Mouse (Mus musculus): Measurements from ENCODE around the gene Ldlrad2.
"Not testable (repeated sequence)": the region's sequence is repeated elsewhere in the genome, so short reads cannot be mapped to it uniquely, and the experiment has no call there.

Gene Ldlrad2

DNA sequence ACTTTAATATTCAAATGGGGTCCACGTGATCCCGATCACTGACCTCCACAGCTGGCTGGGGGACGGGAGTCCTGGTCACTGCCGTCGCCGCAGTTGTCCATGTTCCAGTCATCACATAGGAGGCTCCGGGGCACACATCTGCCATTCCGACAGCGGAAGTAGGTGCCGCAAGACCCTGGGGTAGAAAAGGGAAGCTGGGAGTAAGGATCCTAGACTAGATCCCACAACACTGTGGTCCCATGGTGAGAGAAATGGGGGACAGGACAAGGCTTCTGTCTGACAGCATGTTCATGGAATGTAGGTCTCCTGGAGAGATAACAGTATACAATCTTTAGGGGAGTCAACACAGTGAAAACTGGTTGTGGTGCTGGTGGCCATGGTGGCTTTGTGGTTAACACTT, at the start of gene Ldlrad2:
Ldlrad2 (minus strand) TSS at position 101 of the 400 bp plus-strand sequence.
- in situ Hi-C loops (cut with MboI), result no loop called here

DNA sequence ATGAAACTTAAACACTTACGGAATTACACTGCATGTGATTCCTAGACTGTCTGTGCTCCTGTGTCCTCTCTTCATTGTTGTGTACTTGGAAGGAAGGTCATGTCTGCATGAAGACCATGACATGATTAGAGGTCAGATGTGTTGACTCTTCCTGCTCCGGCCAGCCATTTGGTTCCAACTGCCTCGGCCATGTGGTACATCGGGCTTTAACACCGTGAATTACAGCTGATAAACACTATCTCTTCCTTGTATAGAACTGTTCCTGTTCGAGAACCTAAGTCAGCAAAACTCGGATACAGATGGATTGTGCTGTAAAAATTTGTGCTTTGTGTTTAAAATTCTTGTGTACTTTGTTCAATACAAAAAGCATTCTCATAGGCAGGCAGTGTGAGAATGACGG, 48.5 kb upstream of the Ldlrad2 start:
- in situ Hi-C loops (cut with MboI), result no loop called here

DNA sequence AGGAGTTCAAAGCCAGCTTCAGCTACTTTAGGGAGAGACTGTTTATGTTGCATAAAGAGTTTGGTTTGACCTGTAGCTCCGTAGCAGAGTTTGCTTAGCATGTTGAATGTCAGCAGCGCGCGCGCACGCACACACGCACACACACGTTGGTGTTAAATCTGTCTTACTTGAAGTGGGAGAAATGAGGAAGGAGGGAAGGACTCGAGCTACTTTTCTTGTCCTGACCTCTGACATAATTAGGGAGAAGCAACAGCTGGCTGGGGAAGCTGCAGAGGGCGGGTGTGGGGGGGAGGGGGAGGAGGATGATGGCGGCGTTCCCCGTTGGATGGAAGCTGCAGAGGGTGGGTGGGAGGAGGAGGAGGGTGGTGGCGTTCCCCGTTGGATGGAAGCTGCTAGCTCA, 35.9 kb upstream of the Ldlrad2 start:
- in situ Hi-C loops (cut with MboI), result no loop called here

DNA sequence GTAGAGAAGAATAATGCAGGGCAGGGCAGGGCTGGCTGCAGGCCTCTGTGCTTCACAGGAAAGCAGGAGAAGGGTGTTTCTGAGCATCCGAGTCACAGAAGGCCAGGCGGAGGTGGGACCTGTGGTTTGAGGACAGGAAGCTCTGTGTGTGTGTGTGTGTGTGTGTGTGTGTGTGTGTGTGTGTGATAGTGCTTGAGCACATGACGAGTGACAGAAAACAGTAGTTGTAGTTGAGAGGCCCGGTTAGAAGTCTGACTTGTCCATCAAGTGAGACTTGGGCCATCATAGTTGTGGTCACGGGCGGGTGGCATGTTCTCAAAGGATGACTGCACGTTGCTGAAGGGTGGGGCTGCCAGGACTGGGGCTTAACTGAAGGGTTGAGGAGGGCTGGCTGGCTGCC, 35.3 kb upstream of the Ldlrad2 start:
- in situ Hi-C loops (cut with MboI), result no loop called here

DNA sequence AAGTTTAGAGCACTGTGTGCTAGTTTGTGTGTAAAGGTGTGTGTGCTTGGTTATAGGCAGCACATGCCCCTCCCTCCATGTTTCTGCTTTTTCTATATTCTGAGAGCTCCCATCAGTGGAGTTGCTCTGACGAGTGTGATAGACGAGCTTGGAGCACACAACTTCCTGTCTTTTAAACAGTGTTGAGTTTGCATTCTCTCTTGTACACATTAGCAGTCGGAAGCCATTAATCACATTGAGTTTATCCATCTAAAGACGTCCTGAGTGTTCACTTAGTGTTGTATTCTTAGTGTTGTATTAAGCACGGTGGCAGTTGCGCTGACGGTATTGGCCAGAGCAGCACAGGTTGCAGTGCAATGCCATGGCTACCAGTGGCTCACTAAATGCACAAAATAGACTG, 34.9 kb upstream of the Ldlrad2 start:
- in situ Hi-C loops (cut with MboI), result no loop called here

DNA sequence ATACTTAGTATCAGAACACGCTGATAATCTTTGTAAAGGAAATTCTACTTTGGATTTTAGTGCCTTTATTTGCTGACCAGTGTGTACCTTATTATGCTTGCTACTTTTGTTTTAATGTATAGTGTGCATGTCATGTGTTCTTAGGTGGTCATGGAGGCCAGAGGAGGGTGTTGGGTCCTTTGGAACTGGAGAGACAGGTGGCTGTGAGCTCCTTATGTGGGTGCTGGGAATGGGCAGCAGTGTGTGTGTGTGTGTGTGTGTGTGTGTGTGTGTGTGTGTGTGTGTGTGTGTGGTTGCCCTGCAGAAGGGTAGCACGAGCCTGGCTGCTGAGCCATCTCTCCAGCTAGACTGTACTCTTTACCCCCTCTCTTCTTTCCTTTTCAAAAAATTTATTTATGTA, 32.7 kb upstream of the Ldlrad2 start:
- in situ Hi-C loops (cut with MboI), result no loop called here

DNA sequence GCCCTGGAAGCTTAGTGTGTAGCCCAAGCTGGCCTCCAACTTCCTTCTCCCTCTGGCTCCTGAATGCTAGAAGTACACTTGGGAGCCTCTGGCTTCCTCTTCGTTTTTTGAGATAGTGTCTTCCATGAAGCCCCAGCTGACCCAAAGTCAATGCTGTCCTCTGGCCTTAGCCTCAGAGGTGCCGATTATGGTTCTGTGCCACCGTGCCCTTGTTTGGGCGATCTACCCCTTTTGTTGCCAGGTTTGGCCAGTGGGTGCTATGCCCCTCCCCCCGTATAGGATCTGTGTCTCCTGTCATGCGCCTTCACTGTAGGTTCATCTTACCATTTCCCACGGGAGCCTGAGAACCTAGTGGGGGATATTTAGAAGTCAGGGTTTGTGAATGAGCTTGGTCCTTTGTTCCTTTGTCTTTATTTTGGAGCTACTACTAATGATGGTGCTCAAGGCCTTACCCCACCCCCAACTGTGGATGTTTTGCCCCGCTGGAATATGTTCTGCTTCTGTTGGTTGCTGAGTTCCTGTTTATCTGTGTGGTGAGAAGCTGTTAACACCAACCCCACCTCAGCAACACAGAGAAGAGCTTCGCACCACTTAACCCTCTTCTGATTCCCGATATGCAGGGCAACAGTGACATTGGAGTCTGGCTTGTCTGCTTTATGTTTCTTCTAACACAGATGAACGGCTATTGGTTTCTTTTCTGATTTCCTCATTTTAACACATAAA, 29.2 kb upstream of the Ldlrad2 start:
- in situ Hi-C loops (cut with MboI), result no loop called here

DNA sequence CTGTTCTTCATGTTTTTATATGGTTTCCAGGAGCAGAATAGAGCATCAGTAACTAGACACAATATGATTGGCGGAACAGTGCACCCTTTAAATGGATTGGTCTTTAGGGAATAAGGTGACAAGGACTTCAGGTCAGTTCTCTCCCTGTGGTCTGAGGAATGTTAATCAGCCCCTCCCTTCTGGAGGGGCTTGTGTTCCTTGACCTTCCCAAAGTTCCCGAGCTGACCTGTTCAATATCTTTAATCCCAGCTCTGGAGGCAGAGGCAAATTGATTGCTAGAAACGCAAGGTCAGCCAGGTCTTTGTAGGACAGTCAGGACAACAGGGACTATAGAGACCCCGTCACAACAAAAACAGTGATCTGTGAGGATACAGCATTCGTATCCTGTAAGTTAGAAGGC, 24.2 kb upstream of the Ldlrad2 start:
- in situ Hi-C loops (cut with MboI), result no loop called here

DNA sequence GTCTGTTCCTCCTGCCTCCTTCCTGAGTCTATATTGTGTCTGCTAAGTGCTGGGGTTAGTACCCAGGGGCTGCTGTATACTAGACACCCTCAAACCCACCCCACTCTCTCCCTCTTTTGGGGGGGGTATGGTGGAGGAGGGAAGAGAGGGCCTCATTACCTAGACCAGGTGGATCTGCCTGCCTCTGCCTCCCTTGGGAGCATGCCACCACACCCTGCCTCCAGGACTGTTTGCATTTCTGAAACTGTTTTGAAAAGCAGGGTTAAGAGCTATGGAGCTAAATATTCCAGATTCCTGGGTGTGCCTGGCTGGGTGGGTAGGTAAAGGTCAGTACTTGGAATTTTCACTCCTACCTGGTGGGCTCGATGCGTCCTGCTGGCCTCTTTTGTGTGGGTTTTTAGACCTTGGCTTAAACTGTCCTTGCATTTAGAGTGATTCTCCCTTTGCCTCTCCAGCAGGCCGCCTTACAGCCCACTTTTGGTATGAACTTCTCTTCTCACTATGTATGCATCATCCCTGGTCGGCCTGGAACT, 22.8 kb upstream of the Ldlrad2 start:
- in situ Hi-C loops (cut with MboI), result no loop called here

DNA sequence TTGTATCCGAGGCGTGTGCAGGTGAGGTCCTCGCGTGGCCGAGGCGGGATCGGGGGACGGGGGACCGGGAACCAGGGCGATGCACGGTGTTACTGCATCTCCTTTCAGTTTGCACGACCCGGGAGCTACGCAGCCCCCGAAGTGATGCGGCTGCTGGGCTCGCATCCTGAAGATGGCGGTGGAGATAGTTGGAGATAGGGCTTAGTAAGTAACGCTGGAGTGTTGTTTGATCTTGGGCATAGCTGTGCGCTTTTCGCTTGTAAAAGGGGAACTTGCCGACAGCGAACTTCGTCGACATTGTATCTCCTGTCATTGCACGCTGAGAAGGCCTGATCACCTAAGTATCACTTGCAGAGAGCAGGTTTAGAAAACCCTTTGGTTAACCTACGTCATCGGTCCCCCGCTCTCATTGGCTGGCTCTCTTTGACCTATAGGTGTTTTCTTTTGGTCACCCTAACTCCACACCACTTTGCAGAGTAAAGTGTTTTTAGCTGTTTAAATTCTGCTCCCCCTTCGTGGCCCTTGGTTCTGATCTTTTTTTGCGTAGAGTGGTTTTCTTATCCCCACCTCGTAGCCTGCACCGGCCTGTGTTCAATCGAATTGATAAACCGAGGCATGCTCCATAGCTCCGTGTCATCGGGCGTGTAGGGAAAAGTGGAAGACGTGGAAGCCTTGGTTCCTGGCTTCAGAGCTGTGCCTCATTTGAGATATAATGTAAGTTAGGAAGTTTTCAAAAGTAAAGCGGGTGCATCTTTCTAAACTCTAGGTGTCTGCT, 20.3 kb upstream of the Ldlrad2 start:
- in situ Hi-C loops (cut with MboI), result no loop called here

DNA sequence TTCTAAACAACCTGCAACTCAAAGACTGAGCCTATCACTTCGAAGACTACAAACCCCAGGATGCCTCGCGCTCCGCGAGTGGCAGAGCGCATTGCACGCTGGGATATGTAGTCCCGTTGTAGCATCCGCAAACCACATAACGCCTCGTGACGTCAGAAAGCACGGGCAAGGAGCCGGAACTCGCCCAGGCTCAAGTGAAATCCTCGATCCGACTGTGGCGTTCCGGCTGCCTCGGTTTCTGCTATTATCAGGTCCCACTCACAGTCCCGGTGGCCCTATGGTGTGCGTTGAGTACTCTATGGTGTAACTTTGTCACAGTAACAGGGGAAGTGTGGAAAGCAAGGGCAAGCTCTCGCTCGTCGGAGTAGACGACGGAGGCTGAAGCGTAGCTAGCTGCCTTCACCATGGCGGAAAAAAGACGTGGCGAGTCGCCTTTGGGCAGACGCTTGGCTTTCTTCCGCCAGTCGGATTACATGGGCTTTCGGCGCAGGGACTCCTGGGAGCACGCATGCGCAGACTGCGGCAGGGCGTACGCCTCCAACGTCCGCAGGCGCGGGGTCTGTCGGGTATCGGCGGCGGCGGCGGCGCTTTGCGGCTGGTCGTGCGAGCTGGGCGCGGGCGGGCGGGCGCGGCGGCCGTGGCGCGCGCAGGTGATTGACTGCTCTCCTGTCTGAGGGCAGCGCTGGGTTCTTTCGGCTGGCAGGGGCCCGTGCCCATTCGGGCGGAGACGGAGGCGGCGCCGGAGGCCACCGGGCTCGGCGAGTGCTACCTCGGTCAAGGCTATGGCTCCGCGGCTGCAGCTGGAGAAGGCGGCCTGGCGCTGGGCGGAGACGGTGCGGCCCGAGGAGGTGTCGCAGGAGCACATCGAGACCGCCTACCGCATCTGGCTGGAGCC, 19.5 kb upstream of the Ldlrad2 start, which contains the start of gene Usp48:
Usp48 (plus strand) TSS at position 155 of the 895 bp plus-strand sequence.
- in situ Hi-C loops (cut with MboI), result no loop called here

DNA sequence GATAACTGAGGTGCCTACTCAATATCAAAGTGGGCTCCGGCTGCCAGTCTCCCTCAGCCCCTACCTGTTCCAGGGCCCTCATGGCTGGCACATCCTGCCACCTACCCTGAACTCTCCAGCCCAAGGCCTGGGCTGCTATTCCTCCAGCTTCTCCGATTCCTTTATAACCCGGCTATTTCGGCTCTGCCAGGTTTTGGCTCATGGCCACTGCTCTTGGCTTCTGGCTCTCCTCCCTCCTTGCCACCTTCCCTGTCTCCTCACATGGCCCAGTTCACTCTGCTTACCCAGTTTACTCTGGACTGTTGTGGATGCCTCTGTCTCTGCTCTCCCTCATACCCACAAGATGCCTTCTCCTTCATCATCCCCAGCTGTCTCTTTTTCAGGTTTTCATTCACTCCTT, 16.6 kb upstream of the Ldlrad2 start:
- in situ Hi-C loops (cut with MboI), result no loop called here

DNA sequence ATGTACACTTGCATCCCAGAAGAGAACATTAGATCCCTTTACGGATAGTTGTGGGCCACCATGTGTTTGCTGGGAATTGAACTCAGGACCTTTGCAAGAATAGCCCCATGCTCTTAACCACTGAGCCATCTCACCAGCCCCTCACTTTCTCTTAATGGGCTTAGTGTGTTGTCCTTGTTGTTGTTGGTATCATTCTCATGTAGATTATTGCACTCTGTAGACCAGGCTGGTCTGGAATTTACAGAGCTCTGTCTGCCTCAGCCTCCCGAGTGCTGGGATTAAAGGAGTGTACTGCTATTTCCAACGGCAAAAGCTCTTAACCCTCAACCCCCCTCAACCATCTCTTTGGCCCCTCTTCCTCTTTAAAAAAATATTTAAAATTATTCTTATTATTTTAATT, 15.2 kb upstream of the Ldlrad2 start:
- in situ Hi-C loops (cut with MboI), result no loop called here

DNA sequence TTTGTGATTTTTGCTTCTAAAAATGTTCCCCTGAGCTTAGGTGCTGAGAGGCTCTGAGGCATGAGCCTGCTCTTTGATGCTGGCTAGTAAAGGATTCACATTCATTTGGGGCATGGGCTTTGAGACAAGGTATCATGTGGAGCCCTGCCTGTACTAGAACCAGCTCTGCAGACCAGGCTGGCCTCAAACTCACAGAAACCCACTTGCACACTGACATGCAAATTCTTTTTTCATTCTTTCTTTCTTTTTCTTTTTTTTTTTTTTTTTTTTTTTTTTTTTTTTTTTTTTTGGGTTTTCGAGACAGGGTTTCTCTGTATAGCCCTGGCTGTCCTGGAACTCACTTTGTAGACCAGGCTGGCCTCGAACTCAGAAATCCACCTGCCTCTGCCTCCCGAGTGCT, 14.7 kb upstream of the Ldlrad2 start:
- in situ Hi-C loops (cut with MboI), result not testable (repeated sequence)

DNA sequence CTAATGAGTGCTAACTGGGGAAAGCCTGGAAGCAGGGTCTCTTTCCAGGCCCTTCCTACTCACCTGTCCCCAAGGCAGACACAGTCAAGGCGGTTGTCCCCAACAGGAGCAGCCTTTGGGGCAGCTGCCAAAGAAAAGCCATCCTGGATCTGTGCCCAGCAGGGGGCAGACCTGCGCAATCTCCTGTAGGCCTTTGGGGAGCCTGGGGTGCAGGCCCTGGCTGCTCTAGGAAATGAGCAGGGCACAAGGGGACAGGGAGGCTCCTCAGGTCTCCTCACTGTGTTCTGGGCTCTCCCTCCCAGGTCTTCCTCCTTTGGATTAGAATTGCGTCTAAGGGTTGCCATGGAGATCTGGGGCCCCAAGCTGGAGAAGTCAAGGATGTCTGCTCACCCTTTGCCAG, 7.4 kb upstream of the Ldlrad2 start:
- in situ Hi-C loops (cut with MboI), result no loop called here

DNA sequence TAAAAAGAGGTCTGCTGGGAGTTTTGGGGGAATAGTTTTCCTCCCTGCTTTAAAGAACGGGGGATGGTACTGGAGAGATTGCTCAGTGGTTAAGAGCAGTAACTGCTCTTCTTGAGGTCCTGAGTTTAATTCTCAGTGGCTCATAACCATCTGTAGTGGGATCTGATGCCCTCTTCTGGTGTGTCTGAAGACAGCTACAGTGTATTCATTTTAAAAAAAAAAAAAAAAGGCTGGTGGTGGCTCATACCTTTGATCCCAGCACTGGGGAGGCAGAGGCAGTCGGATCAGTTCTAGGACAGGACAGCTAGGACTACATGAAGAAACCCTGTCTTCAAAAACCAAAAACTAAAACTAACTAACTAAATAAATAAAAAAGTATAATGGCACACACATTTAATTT, 5.9 kb upstream of the Ldlrad2 start:
- in situ Hi-C loops (cut with MboI), result no loop called here

DNA sequence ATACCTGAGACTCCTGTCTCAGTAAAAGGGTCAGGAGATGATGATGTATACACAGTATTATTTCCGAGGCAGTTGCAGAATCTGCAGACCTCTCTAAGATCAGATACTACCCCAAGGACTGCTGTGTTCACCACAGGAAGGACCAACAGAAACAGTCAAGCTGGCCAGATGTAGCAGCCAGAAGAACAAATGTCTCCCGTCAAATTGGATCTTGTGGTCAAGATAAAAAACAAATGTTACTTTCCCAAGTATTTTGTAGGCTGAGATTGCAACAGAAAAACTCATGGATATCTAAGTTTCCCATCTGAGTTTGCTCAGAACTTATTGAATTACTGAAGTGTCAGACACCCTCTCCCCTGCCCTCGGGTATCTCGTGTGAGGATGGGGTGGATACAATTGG, 5.4 kb upstream of the Ldlrad2 start:
- in situ Hi-C loops (cut with MboI), result no loop called here

DNA sequence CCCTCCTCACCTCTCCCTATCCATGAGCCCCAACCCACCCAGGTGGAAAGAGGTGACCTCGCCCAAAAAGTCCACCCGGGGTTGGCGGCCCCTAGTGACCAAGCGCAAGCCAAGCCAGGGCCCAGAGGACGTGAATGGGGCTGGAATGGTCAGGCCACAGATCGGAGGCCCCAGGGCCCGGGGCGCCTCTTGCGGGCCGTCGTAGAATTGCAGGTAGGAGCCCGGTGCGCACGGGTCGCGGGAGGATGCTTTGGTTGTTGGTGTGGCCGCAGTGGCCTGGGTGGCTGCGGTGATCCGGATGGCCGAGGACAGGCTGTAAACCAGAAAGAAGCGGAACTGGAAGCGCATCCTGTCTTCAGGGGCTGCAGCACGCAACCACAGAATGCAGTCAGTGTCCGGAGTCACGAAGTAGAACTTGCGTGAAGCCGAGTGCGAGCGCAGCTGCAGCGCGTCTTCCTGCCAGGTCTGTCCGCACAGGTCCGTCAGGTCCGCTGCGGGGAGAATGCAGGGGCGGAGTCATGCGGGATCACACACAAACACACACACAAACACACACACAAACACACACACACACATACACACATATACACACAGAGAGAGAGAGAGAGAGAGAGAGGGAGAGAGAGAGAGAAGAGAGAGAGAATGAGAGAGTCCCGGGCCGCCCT, 3.9 kb upstream of the Ldlrad2 start:
- in situ Hi-C loops (cut with MboI), result no loop called here

DNA sequence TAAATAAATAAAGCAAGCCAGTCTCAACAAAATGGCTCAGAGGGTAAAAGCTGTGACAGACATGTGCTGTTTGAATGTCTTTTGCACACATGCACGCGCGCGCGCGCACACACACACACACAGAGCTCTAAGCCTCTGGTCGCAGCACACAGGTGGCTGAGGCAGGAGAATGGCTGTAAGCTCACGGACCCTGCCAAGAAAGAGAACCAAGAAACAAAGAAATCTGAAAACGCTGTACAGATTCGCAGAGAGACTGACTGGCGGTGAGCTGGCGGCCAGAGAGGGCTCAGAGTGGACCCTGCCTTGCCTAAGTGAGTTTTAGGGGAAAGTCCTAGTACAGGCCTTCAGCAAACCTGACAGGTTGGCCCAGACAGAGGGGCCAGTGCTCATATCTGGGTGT, 3.1 kb upstream of the Ldlrad2 start:
- in situ Hi-C loops (cut with MboI), result no loop called here

DNA sequence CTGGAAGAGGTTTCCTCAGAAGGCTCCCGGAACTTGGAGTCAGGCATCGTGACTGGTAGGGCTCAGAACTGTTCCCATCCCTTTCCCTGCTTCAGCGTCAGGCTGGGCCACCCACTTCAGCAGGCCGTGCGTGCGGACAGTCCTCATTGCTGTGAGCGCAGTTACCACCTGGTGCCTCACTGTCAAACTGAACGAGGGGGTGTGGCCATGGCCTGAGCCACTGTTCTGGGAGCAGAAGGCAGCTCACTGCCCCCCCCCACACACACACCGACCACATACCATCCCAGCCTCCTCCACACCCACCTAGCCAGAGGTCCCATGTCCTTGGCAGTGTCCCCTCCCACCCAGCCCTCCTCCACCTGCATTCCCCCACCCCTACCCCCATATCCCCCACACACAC, 4.5 kb downstream of the Ldlrad2 start:
- in situ Hi-C loops (cut with MboI), result no loop called here

DNA sequence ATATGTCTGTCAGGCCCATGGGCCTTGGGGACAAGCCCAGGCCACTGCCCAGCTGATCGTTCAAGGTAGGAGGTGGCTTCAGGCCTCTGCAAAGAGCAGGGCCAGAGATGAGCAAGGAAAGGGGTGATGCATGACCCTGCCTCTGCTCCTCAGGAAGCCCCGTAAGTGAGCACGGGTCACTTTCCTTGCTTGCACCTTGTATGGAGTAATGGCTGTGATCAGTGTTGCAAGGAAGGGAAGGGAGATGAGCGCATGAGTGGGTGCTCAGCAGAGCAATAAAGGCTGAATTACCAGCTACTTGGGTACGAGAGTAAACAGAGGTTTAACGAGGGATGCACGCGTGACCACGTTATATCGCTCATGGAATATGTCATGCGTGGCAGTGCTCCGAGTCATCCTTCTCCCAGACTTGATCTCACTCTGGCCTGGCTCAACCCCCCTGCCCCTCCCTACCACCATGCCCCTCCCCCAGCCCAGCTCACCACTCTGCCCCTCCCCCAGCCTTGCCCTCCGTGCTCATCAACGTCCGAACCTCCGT, 17.6 kb downstream of the Ldlrad2 start:
- in situ Hi-C loops (cut with MboI), result no loop called here

All from mature B cell (primary cell).